Mouse (Mus musculus) liver, embryonic 14.5 days (tissue): ENCODE results near the gene Rcbtb2.

Experiments used
- CTCF ChIP-seq: IDR thresholded peaks from 2 replicates; pipeline ENCODE4 v1.5.1; 2016; ENCODE audit warnings: antibody characterized with exemption, low read depth, control low read depth
- EP300 ChIP-seq: IDR thresholded peaks from 2 replicates; pipeline ENCODE4 v1.6.1; 2016; ENCODE audit warnings: antibody characterized with exemption, low read depth

GRCm38 (mm10) chr14:73087247-73087646 lies 35.6 kb upstream of the Rcbtb2 start:
- TF ChIP-seq CTCF: no peak
- TF ChIP-seq EP300: no peak
